Mouse (Mus musculus): Measurements from ENCODE around the gene L3mbtl1.

- no peak for TF ChIP-seq CTCF (IDR thresholded peaks at IDR 0.05; ENCODE audit: low read depth)
- TF ChIP-seq EP300 (optimal IDR thresholded peaks at IDR 0.05): no peak
These were observed 41.1 kb downstream of the L3mbtl1 start for GRCm38 (mm10) chr2:162984381-162984780.
